Mouse (Mus musculus) limb, embryonic 14.5 days (tissue): ENCODE results near the gene Col23a1. TPM values are rescaled to one million over a fixed set of nuclear protein-coding genes. Genes with fewer than 3 reads are reported as not detected.
"Not testable (repeated sequence)": the region's sequence is repeated elsewhere in the genome, so short reads cannot be mapped to it uniquely, and the experiment has no call there.

Source experiments
- ATAC-seq: fragments of 200-750 bp; cut with Nextera tagmentation; 2 replicates; pipeline ENCODE4 v1.8.0; 2017; ENCODE audit warnings: low read depth, moderate number of reproducible peaks, moderate TSS enrichment; ENCODE audit not compliant: low FRiP score
- DNase-seq: peaks from one replicate; pipeline ENCODE4 v3.0.0-alpha.2; 2015; ENCODE audit warnings: low spot score
- H3K27ac ChIP-seq: fragments of 300-500 bp; sonication (generic); replicated peaks from 2 replicates; pipeline ENCODE4 v1.5.1; 2014; ENCODE audit warnings: low read depth, mild to moderate bottlenecking, low read length, moderate library complexity, mixed read lengths
- H3K27me3 ChIP-seq: fragments of 300-500 bp; sonication (generic); 2 replicates; pipeline ENCODE4 v1.6.1; 2014; ENCODE audit warnings: low read length, mixed read lengths; ENCODE audit not compliant: control insufficient read depth, insufficient read depth
- H3K36me3 ChIP-seq: fragments of 300-500 bp; sonication (generic); 2 replicates; pipeline ENCODE4 v1.6.1; 2014; ENCODE audit warnings: mild to moderate bottlenecking, low read length, moderate library complexity, mixed read lengths; ENCODE audit not compliant: control insufficient read depth, insufficient read depth
- H3K4me1 ChIP-seq: fragments of 300-500 bp; sonication (generic); 2 replicates; pipeline ENCODE4 v1.6.1; 2014; ENCODE audit warnings: antibody characterized with exemption, low read length, mixed read lengths; ENCODE audit not compliant: control insufficient read depth, insufficient read depth
- H3K4me2 ChIP-seq: fragments of 300-500 bp; sonication (generic); replicated peaks from 2 replicates; pipeline ENCODE4 v1.6.1; 2014; ENCODE audit warnings: low read depth, mild to moderate bottlenecking, low read length, moderate library complexity; ENCODE audit not compliant: severe bottlenecking
- H3K4me3 ChIP-seq: fragments of 300-500 bp; sonication (generic); replicated peaks from 2 replicates; pipeline ENCODE4 v1.5.1; 2014; ENCODE audit warnings: low read length
- H3K9ac ChIP-seq: fragments of 300-500 bp; sonication (generic); 2 replicates; pipeline ENCODE4 v1.6.1; 2014; ENCODE audit warnings: mild to moderate bottlenecking, low read depth, low read length, moderate library complexity; ENCODE audit not compliant: severe bottlenecking
- H3K9me3 ChIP-seq: fragments of 300-500 bp; sonication (generic); 2 replicates; pipeline ENCODE4 v1.6.1; 2016; ENCODE audit warnings: low read length; ENCODE audit not compliant: control insufficient read depth
- POLR2A ChIP-seq: fragments of 200-500 bp; IDR thresholded peaks from 2 replicates; pipeline ENCODE4 v1.8.0; 2012; ENCODE audit warnings: inconsistent platforms, mild to moderate bottlenecking, moderate library complexity, borderline replicate concordance; ENCODE audit not compliant: insufficient read depth, insufficient read length; ENCODE audit errors: extremely low read depth
- WGBS: fragments of 180-500 bp; shearing (Covaris S2); extraction: QIAGEN DNeasy Blood & Tissue Kit; methylation state at CpG from one replicate; pipeline ENCODE4 v1.1.7; 2014; 5-methylcytosine and 5-hydroxymethylcytosine counted together
- polyA plus RNA-seq, 2 experiments: library from polyadenylated mRNA; depleted of rRNA in 1 of 2; stranded (reverse) in 1 of 2; unstranded in 1 of 2; fragments of >200 nt; fragmentation: Nextera tagmentation in 1 of 2; extraction: Ambion mirVana in 1 of 2; gene quantifications; 2 replicates each; pipeline versions ENCODE4 v1.2.1 to v1.2.3; 2012 to 2014

Col23a1 gene
- polyA plus RNA-seq, 2 experiments = 28.0 to 29.4 TPM

DNA sequence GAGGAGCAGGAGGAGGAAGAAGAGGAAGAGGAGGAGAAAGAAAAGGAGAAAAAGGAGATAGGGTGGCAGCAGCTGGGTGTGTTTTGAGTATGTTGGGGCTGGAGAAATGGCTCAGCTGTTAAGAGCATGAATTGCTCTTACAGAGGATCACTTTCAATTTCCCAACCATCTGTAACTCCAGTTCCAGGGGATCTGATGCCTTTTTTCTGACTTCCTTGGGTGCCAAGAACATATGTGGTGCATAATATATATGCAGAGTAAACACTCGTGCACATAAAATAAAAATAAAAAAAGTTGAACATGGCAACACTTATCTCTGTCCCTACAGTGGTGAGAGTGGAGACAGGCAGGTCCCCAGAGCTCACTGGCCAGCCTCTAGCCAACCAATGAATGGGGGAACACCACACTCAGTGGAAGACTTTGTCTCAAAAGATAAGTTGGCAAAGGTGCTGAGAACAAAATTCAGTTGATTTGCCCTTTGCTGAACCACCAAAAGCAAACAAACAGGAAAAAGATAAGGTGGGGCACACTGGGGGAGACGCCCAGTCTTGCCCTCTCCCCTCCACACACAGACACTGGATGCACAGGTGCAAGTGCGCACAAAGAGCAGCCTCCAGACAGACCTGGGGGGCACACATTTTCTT, 319.7 kb downstream of the Col23a1 start:
- H3K27ac ChIP-seq = no peak overlapping the region
- no peak for TF ChIP-seq POLR2A
- no peak overlapping the region for H3K9ac ChIP-seq
- no peak overlapping the region for H3K4me3 ChIP-seq
- no peak for ATAC-seq
- no peak for DNase-seq
- WGBS = 85% methylated on average over 3 of the region's 3 CpGs
- no peaks in the 10 kb centered on the region for H3K27me3 ChIP-seq
- H3K9me3 ChIP-seq = no peaks in the 10 kb centered on the region
- H3K36me3 ChIP-seq = peaks cover 13% of the 10 kb centered on the region
- no peak overlapping the region for H3K4me2 ChIP-seq
- H3K4me1 ChIP-seq = peaks cover 9% of the 10 kb centered on the region

DNA sequence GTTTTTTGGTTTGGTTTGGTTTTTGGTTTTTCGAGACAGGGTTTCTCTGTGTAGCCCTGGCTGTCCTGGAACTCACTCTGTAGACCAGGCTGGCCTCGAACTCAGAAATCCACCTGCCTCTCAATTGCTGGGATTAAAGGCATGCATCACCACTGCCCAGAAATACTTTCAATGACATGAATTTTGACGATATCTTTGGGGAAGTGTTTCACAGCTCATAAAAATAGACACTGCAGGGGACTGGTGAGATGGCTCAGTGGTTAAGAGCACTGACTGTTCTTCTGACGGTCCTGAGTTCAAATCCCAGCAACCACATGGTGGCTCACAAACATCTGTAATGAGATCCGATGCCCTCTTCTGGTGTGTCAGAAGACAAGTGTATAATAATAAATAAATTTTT, 320.2 kb downstream of the Col23a1 start:
- H3K27me3 ChIP-seq, H3K9ac ChIP-seq, H3K9me3 ChIP-seq, H3K36me3 ChIP-seq, DNase-seq, H3K4me3 ChIP-seq, ATAC-seq, H3K4me2 ChIP-seq, H3K27ac ChIP-seq, H3K4me1 ChIP-seq: not testable (repeated sequence)
- WGBS = 85% methylated on average over 5 of the region's 5 CpGs

DNA sequence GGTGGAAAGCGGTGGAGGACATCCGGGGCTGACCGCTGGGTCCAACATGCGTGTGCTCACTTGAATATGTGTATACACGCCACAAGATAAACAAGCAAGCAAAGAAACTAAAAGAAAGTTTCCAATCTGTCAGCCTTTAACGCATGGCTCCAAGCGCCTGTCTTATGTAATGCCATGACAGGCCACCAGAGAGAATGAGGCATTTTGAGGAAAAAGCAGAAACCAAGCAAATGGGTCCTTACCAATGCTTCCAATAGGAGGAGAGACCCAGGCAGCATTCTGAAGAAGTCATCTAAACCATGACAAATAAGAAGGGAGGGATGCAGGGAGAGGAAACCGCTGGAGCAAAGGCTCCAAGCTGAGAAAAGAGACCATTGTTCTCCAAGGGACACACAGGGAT, 324.5 kb downstream of the Col23a1 start:
- H3K27ac ChIP-seq = no peak overlapping the region
- no peaks in the 10 kb centered on the region for H3K36me3 ChIP-seq
- no peak overlapping the region for H3K4me3 ChIP-seq
- H3K9me3 ChIP-seq = no peaks in the 10 kb centered on the region
- H3K27me3 ChIP-seq = no peaks in the 10 kb centered on the region
- WGBS = 84% methylated on average over 8 of the region's 8 CpGs
- no peak for DNase-seq
- no peak overlapping the region for H3K9ac ChIP-seq
- TF ChIP-seq POLR2A = no peak
- no peaks in the 10 kb centered on the region; the same call in 1 of the 2 replicates for H3K4me1 ChIP-seq
- no peak for ATAC-seq
- no peak overlapping the region for H3K4me2 ChIP-seq

DNA sequence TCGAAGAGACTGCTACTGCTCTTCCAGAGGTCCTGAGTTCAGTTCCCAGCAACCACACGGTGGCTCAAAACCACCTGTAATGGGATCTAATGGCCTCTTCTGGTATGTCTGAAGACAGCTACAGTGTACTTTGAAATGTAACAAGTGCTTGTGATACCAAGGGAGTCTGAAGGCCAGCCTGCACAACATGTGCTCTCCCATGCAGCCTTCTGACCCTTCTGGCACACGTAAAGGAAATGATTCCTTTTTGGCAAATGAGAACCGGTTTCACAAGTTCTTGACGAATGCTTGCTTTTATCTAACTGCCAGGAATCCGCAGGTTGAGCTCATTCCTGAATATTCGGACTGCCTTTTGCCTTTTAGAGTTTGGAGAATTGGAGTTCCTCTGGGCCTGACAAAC, 325.4 kb downstream of the Col23a1 start:
- Histone ChIP-seq H3K27ac (0 out of 2 replicates have a peak overlapping the region, but pooled peaks have one; percentile 53), H3K9me3 (no peaks in the 10 kb centered on the region), H3K4me3 (peak overlapping the region; percentile 36), H3K36me3 (no peaks in the 10 kb centered on the region), H3K4me2 (peak overlapping the region; percentile 63), H3K27me3 (no peaks in the 10 kb centered on the region), H3K9ac (peak overlapping the region; percentile 57), H3K4me1 (no peaks in the 10 kb centered on the region; the same call in 1 of the 2 replicates)
- WGBS = 29% methylated on average over 7 of the region's 7 CpGs
- TF ChIP-seq POLR2A = no peak
- DNase-seq (peak; percentile 34), ATAC-seq (no peak)

DNA sequence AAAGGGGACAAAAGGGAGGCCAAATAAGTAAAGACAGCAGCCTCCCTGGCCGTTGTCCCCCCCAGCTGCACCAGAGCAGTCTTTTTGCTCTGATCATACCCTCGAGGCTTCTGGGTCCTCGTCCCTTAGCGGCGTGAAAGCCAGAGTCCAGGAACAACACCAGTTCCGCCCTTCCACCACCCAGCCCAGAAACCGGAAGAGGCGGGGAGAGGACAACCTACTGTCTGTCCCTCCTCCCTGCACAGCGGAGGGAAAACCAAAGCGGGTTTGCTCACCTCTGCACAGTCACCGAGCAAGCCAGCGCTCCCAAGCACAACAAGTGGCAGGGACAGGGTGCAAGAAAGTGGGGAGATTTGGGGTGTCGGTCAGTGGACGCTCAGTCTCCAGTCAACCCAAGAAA, 325.9 kb downstream of the Col23a1 start:
- peak overlapping the region; percentile 53; the same call in 1 of the 2 replicates for H3K27ac ChIP-seq

DNA sequence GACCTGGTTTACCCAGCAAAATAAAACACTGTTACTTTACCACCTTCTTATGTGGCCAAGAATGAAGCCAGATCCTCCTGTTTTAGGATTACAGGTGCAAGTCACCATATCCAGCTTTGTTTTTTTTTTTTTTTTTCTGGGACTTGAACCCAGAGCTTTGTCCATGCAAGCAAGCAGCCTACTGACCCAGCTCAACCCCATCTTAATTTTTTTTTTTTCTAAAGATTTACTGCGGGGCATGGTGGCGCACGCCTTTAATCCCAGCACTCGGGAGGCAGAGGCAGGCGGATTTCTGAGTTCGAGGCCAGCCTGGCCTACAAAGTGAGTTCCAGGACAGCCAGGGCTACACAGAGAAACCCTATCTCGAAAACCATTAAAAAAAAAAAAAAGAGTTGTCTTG, 326.4 kb downstream of the Col23a1 start:
- ATAC-seq, H3K27ac ChIP-seq, H3K9me3 ChIP-seq, H3K36me3 ChIP-seq, H3K4me1 ChIP-seq, DNase-seq, H3K27me3 ChIP-seq: not testable (repeated sequence)
- WGBS = 89% methylated on average over 7 of the region's 7 CpGs
- Histone ChIP-seq H3K4me3 (peak overlapping the region; percentile 36), H3K4me2 (peak overlapping the region; percentile 63), H3K9ac (peak overlapping the region; percentile 57)

More for the DNA sequence above, 325.9 kb downstream of the Col23a1 start:
- WGBS = 4% methylated on average over 12 of the region's 14 CpGs
- no peaks in the 10 kb centered on the region for H3K36me3 ChIP-seq
- peak; percentile 54 for ATAC-seq
- no peaks in the 10 kb centered on the region for H3K9me3 ChIP-seq
- H3K4me3 ChIP-seq = peak overlapping the region; percentile 36
- peak; percentile 60 for DNase-seq
- H3K4me2 ChIP-seq = peak overlapping the region; percentile 63
- H3K9ac ChIP-seq = peak overlapping the region; percentile 57
- TF ChIP-seq POLR2A = peak; percentile 39; the same call in 1 of the 2 replicates
- H3K27me3 ChIP-seq = no peaks in the 10 kb centered on the region
- peaks cover 3% of the 10 kb centered on the region for H3K4me1 ChIP-seq
